Mouse (Mus musculus): ENCODE results near the gene Sfmbt2. TPM values are rescaled to one million over a fixed set of nuclear protein-coding genes. Genes with fewer than 3 reads are reported as not detected.

The Sfmbt2 gene
- polyA plus RNA-seq, 1 experiment from 2014 or later: 2.2 TPM

DNA sequence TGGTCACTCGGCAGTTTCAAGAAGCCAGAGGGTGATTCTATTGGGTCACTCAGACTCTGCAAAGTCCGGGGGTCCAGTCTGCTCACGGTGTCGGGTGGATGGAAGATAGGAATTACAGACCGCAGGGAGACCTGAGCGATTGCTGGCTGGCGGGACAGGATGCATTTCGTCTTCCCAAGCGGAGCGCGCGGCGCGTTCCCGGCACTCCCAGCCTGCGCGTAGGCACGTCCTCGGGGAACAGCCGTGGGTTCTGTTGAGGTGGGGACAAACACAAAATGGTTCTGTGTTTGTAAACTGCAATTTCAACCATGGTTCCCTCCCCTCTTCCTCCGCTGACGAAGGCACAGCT, 4.7 kb downstream of the Sfmbt2 start:
- Histone ChIP-seq H3K4me1 (ENCODE audit: control insufficient read depth, insufficient read depth, low read length) (0 out of 2 replicates have a peak, but pooled peaks cover 19% of the 10 kb centered on the region), H3K9ac (ENCODE audit: low read length) (peak overlapping the region; percentile 54), H3K4me2 (ENCODE audit: low read depth, low read length) (peak overlapping the region; percentile 92), H3K27ac (ENCODE audit: low read length) (no peak overlapping the region), H3K4me3 (replicated peaks; ENCODE audit: low read length) (peak overlapping the region; percentile 59), H3K9me3 (replicated peaks; ENCODE audit: control insufficient read depth, low read length) (no peaks in the 10 kb centered on the region), H3K36me3 (ENCODE audit: control insufficient read depth, insufficient read depth, low read length) (no peaks in the 10 kb centered on the region), H3K27me3 (ENCODE audit: control insufficient read depth, insufficient read depth, low read length) (peaks cover 30% of the 10 kb centered on the region)
- under 1% methylated on average over 22 of the region's 22 CpGs for WGBS
- peak; percentile 24; the same call in 1 of the 2 replicates for ATAC-seq (ENCODE audit: insufficient read depth, low FRiP score)

- Histone ChIP-seq H3K36me3 (ENCODE audit: control insufficient read depth, insufficient read depth, low read length) (no peaks in the 10 kb centered on the region), H3K9ac (ENCODE audit: low read length) (no peak overlapping the region), H3K4me3 (replicated peaks; ENCODE audit: low read length) (no peak overlapping the region), H3K4me1 (ENCODE audit: control insufficient read depth, insufficient read depth, low read length) (no peaks in the 10 kb centered on the region), H3K27ac (ENCODE audit: low read length) (no peak overlapping the region), H3K4me2 (ENCODE audit: low read depth, low read length) (no peak overlapping the region), H3K27me3 (ENCODE audit: control insufficient read depth, insufficient read depth, low read length) (no peaks in the 10 kb centered on the region), H3K9me3 (replicated peaks; ENCODE audit: control insufficient read depth, low read length) (no peaks in the 10 kb centered on the region)
- ATAC-seq (ENCODE audit: insufficient read depth, low FRiP score): no peak
- WGBS: 73% methylated on average over 4 of the region's 4 CpGs
Measured at GRCm38 (mm10) chr2:10389988-10390387, 19.7 kb downstream of the Sfmbt2 start.

DNA sequence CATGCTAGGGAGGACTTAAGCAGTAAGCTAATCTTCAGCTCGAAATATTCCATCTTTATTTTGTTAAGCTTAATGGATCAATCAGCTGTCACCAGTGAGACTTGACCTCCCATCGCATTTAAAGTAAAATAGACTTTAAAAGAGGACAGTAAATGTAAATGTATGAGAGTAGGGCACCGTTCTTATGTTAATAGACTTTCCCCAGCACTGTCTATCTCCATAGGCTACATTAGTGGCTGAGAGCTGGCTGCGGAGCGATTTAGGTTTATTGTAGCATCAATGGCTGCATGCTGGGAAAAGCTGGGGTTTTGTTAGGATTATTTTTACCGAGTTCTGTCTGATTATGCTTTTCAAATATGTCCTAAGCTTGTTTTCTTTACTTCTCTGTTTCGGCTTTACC, 20.5 kb downstream of the Sfmbt2 start:
- H3K9ac ChIP-seq (ENCODE audit: low read length): no peak overlapping the region
- no peak overlapping the region for H3K27ac ChIP-seq (ENCODE audit: low read length)
- no peaks in the 10 kb centered on the region for H3K36me3 ChIP-seq (ENCODE audit: control insufficient read depth, insufficient read depth, low read length)
- no peaks in the 10 kb centered on the region for H3K27me3 ChIP-seq (ENCODE audit: control insufficient read depth, insufficient read depth, low read length)
- WGBS: 45% methylated on average over 7 of the region's 7 CpGs
- no peaks in the 10 kb centered on the region for H3K4me1 ChIP-seq (ENCODE audit: control insufficient read depth, insufficient read depth, low read length)
- no peaks in the 10 kb centered on the region for H3K9me3 ChIP-seq (replicated peaks; ENCODE audit: control insufficient read depth, low read length)
- no peak for ATAC-seq (ENCODE audit: insufficient read depth, low FRiP score)
- H3K4me2 ChIP-seq (ENCODE audit: low read depth, low read length): no peak overlapping the region
- H3K4me3 ChIP-seq (replicated peaks; ENCODE audit: low read length): no peak overlapping the region

- H3K27ac ChIP-seq (ENCODE audit: low read length): no peak overlapping the region
- 89% methylated on average over 11 of the region's 11 CpGs for WGBS
- no peaks in the 10 kb centered on the region for H3K9me3 ChIP-seq (replicated peaks; ENCODE audit: control insufficient read depth, low read length)
- no peaks in the 10 kb centered on the region for H3K36me3 ChIP-seq (ENCODE audit: control insufficient read depth, insufficient read depth, low read length)
- no peak overlapping the region for H3K9ac ChIP-seq (ENCODE audit: low read length)
- ATAC-seq (ENCODE audit: insufficient read depth, low FRiP score): no peak
- no peak overlapping the region for H3K4me3 ChIP-seq (replicated peaks; ENCODE audit: low read length)
- H3K4me1 ChIP-seq (ENCODE audit: control insufficient read depth, insufficient read depth, low read length): no peaks in the 10 kb centered on the region
- H3K4me2 ChIP-seq (ENCODE audit: low read depth, low read length): no peak overlapping the region
- no peaks in the 10 kb centered on the region for H3K27me3 ChIP-seq (ENCODE audit: control insufficient read depth, insufficient read depth, low read length)
Measured at GRCm38 (mm10) chr2:10395143-10395542, 24.8 kb downstream of the Sfmbt2 start.

DNA sequence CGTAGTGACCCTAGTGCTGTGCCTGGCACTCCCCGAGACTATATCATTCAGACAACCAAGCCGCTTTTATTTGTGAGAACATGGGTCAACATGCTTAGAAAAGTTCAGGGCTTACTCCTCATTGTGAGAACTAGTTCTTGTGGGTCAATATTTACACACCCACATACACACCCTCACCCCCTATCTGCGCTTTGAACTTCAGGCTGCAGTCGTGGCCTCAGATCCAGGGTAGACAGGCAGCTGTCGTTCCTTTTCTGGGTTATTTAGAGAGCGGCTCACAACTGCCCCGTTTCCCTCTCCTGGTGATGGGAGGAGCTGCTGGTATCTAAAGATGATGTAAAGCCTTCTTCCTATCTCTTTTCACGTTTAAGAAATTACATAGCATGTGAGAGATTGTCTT, 27.5 kb downstream of the Sfmbt2 start:
- H3K9me3 ChIP-seq (replicated peaks; ENCODE audit: control insufficient read depth, low read length): no peaks in the 10 kb centered on the region
- H3K4me2 ChIP-seq (ENCODE audit: low read depth, low read length): no peak overlapping the region
- ATAC-seq (ENCODE audit: insufficient read depth, low FRiP score): peak; percentile 47; the same call in 1 of the 2 replicates
- H3K9ac ChIP-seq (ENCODE audit: low read length): no peak overlapping the region
- H3K4me3 ChIP-seq (replicated peaks; ENCODE audit: low read length): no peak overlapping the region
- H3K27me3 ChIP-seq (ENCODE audit: control insufficient read depth, insufficient read depth, low read length): no peaks in the 10 kb centered on the region
- WGBS: 46% methylated on average over 9 of the region's 9 CpGs
- 0 out of 2 replicates have a peak, but pooled peaks cover 2% of the 10 kb centered on the region for H3K4me1 ChIP-seq (ENCODE audit: control insufficient read depth, insufficient read depth, low read length)
- no peaks in the 10 kb centered on the region for H3K36me3 ChIP-seq (ENCODE audit: control insufficient read depth, insufficient read depth, low read length)
- no peak overlapping the region for H3K27ac ChIP-seq (ENCODE audit: low read length)

DNA sequence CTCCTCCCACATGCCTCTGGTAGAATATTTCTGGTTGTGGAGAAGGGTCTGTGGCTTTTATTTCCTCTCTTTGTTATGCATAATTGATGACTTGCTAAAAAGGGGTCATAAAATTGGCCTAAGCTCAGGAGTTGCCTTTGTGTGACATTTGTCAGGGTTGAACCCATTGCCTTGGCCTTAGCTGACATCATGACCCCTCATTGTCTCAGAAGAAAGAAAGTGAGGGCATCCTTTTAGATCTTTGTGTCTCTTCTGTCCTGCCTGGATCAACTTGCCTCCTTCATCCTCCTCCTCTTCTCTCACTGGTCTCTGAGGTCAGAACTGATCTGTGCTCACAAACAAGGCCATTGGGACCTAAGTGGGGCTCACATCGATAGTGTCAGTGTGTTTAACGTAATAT, 35.8 kb downstream of the Sfmbt2 start:
- Histone ChIP-seq H3K9me3 (replicated peaks; ENCODE audit: control insufficient read depth, low read length) (no peaks in the 10 kb centered on the region), H3K4me2 (ENCODE audit: low read depth, low read length) (no peak overlapping the region), H3K36me3 (ENCODE audit: control insufficient read depth, insufficient read depth, low read length) (no peaks in the 10 kb centered on the region), H3K4me1 (ENCODE audit: control insufficient read depth, insufficient read depth, low read length) (no peaks in the 10 kb centered on the region), H3K9ac (ENCODE audit: low read length) (no peak overlapping the region), H3K4me3 (replicated peaks; ENCODE audit: low read length) (no peak overlapping the region), H3K27ac (ENCODE audit: low read length) (no peak overlapping the region), H3K27me3 (ENCODE audit: control insufficient read depth, insufficient read depth, low read length) (no peaks in the 10 kb centered on the region)
- WGBS: 80% methylated on average over 2 of the region's 2 CpGs
- no peak for ATAC-seq (ENCODE audit: insufficient read depth, low FRiP score)

GRCm38 (mm10) chr2:10409422-10409821, 39.1 kb downstream of the Sfmbt2 start:
- no peak overlapping the region for H3K27ac ChIP-seq (ENCODE audit: low read length)
- no peak overlapping the region for H3K4me3 ChIP-seq (replicated peaks; ENCODE audit: low read length)
- no peak overlapping the region for H3K4me2 ChIP-seq (ENCODE audit: low read depth, low read length)
- no peak overlapping the region for H3K9ac ChIP-seq (ENCODE audit: low read length)
- 85% methylated on average over 13 of the region's 13 CpGs for WGBS
- H3K4me1 ChIP-seq (ENCODE audit: control insufficient read depth, insufficient read depth, low read length): no peaks in the 10 kb centered on the region
- H3K36me3 ChIP-seq (ENCODE audit: control insufficient read depth, insufficient read depth, low read length): no peaks in the 10 kb centered on the region
- no peaks in the 10 kb centered on the region for H3K27me3 ChIP-seq (ENCODE audit: control insufficient read depth, insufficient read depth, low read length)
- H3K9me3 ChIP-seq (replicated peaks; ENCODE audit: control insufficient read depth, low read length): no peaks in the 10 kb centered on the region
- no peak for ATAC-seq (ENCODE audit: insufficient read depth, low FRiP score)

GRCm38 (mm10) chr2:10410069-10410468, 39.8 kb downstream of the Sfmbt2 start:
- H3K4me3 ChIP-seq (replicated peaks; ENCODE audit: low read length): no peak overlapping the region
- no peak overlapping the region for H3K4me2 ChIP-seq (ENCODE audit: low read depth, low read length)
- H3K27me3 ChIP-seq (ENCODE audit: control insufficient read depth, insufficient read depth, low read length): no peaks in the 10 kb centered on the region
- ATAC-seq (ENCODE audit: insufficient read depth, low FRiP score): no peak
- H3K36me3 ChIP-seq (ENCODE audit: control insufficient read depth, insufficient read depth, low read length): no peaks in the 10 kb centered on the region
- H3K27ac ChIP-seq (ENCODE audit: low read length): no peak overlapping the region
- WGBS: 90% methylated on average over 5 of the region's 5 CpGs
- H3K9me3 ChIP-seq (replicated peaks; ENCODE audit: control insufficient read depth, low read length): no peaks in the 10 kb centered on the region
- no peak overlapping the region for H3K9ac ChIP-seq (ENCODE audit: low read length)
- no peaks in the 10 kb centered on the region for H3K4me1 ChIP-seq (ENCODE audit: control insufficient read depth, insufficient read depth, low read length)

DNA sequence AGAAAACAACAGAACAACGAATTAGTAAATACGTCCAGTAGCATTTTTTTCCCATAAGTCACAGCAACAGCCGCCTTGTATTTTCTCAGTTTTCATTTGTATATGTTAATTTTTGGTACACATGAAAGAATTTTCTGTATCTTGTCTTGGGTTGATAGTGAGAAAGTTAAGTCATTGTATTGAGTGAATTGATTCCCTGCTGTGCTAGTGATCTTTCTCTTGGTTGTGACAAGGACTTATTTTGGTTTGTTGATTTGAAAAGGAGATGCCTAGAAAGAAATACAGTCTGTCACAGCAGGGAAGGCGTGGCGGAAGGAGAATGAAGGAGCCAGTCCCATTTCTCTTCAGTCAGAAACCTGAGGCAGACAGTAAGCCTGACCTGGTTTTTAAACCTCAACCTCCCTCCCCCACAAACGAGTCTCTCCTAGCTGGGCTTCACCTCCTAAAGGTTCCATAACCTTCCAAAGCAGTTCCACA, 50.7 kb downstream of the Sfmbt2 start:
- Histone ChIP-seq H3K36me3 (ENCODE audit: control insufficient read depth, insufficient read depth, low read length) (no peaks in the 10 kb centered on the region), H3K9me3 (replicated peaks; ENCODE audit: control insufficient read depth, low read length) (no peaks in the 10 kb centered on the region), H3K4me3 (replicated peaks; ENCODE audit: low read length) (no peak overlapping the region), H3K4me2 (ENCODE audit: low read depth, low read length) (no peak overlapping the region), H3K27ac (ENCODE audit: low read length) (no peak overlapping the region), H3K4me1 (ENCODE audit: control insufficient read depth, insufficient read depth, low read length) (no peaks in the 10 kb centered on the region), H3K27me3 (ENCODE audit: control insufficient read depth, insufficient read depth, low read length) (no peaks in the 10 kb centered on the region), H3K9ac (ENCODE audit: low read length) (no peak overlapping the region)
- ATAC-seq (ENCODE audit: insufficient read depth, low FRiP score): no peak
- 80% methylated on average over 6 of the region's 6 CpGs for WGBS

- ATAC-seq (ENCODE audit: insufficient read depth, low FRiP score): no peak
- H3K27me3 ChIP-seq (ENCODE audit: control insufficient read depth, insufficient read depth, low read length): no peaks in the 10 kb centered on the region
- H3K9me3 ChIP-seq (replicated peaks; ENCODE audit: control insufficient read depth, low read length): no peaks in the 10 kb centered on the region
- no peak overlapping the region for H3K4me2 ChIP-seq (ENCODE audit: low read depth, low read length)
- H3K27ac ChIP-seq (ENCODE audit: low read length): no peak overlapping the region
- H3K36me3 ChIP-seq (ENCODE audit: control insufficient read depth, insufficient read depth, low read length): no peaks in the 10 kb centered on the region
- H3K9ac ChIP-seq (ENCODE audit: low read length): no peak overlapping the region
- H3K4me3 ChIP-seq (replicated peaks; ENCODE audit: low read length): no peak overlapping the region
- H3K4me1 ChIP-seq (ENCODE audit: control insufficient read depth, insufficient read depth, low read length): no peaks in the 10 kb centered on the region
- WGBS: 58% methylated on average over 9 of the region's 9 CpGs
Measured at GRCm38 (mm10) chr2:10437290-10437689, 67.0 kb downstream of the Sfmbt2 start.
